Mouse (Mus musculus): ENCODE results near the gene Mdm1.
A peak's percentile ranks its signal among the peaks of the same experiment; 100 is the strongest.

Mdm1 gene

GRCm38 (mm10) chr10:118141018-118141883, at the start of gene Mdm1:
Mdm1 (plus strand) TSS chr10:118141811.
- peak; percentile 100 for DNase-seq

- DNase-seq = no peak
Measured at GRCm38 (mm10) chr10:118092745-118093144, 48.9 kb upstream of the Mdm1 start.

GRCm38 (mm10) chr10:118093728-118094127, 47.9 kb upstream of the Mdm1 start:
- DNase-seq = peak in 1 of 2 experiments; percentile 46

- no peak for DNase-seq
Measured at GRCm38 (mm10) chr10:118094853-118095252, 46.8 kb upstream of the Mdm1 start.

GRCm38 (mm10) chr10:118096223-118096622, 45.4 kb upstream of the Mdm1 start:
- DNase-seq = no peak

- DNase-seq = no peak
Measured at GRCm38 (mm10) chr10:118097898-118098297, 43.7 kb upstream of the Mdm1 start.

GRCm38 (mm10) chr10:118100570-118100969, 41.0 kb upstream of the Mdm1 start:
- DNase-seq = peak in 1 of 2 experiments; percentile 63

- DNase-seq = no peak
Measured at GRCm38 (mm10) chr10:118101056-118101455, 40.6 kb upstream of the Mdm1 start.

- DNase-seq = peak; percentile 90 to 91
Measured at GRCm38 (mm10) chr10:118103020-118103666, 38.5 kb upstream of the Mdm1 start.

- DNase-seq = no peak
Measured at GRCm38 (mm10) chr10:118103906-118104305, 37.7 kb upstream of the Mdm1 start.

GRCm38 (mm10) chr10:118107031-118107430, 34.6 kb upstream of the Mdm1 start:
- no peak for DNase-seq

GRCm38 (mm10) chr10:118110006-118110920, 31.3 kb upstream of the Mdm1 start:
- peak; percentile 58 to 63 for DNase-seq

- no peak for DNase-seq
Measured at GRCm38 (mm10) chr10:118110921-118111301, 30.7 kb upstream of the Mdm1 start.

- no peak for DNase-seq
Measured at GRCm38 (mm10) chr10:118111621-118112020, 30.0 kb upstream of the Mdm1 start.

- DNase-seq = no peak
Measured at GRCm38 (mm10) chr10:118112294-118112893, 29.2 kb upstream of the Mdm1 start.

- DNase-seq = no peak
Measured at GRCm38 (mm10) chr10:118113256-118113682, 28.3 kb upstream of the Mdm1 start.

GRCm38 (mm10) chr10:118114271-118114670, 27.3 kb upstream of the Mdm1 start:
- DNase-seq = no peak

- DNase-seq = no peak
Measured at GRCm38 (mm10) chr10:118116456-118116855, 25.2 kb upstream of the Mdm1 start.

- DNase-seq = peak; percentile 34 to 54
Measured at GRCm38 (mm10) chr10:118121047-118121936, 20.3 kb upstream of the Mdm1 start.

GRCm38 (mm10) chr10:118121937-118122285, 19.7 kb upstream of the Mdm1 start:
- DNase-seq = peak; percentile 68 to 70

GRCm38 (mm10) chr10:118122441-118123162, 19.0 kb upstream of the Mdm1 start:
- no peak for DNase-seq

All from B cell, adult 2 months (primary cell).